Mouse (Mus musculus): ENCODE measurements at regions not wholly inside any gene's neighbourhood (a gene's known extent, or its start where the extent isn't known, plus 50 kb on each side); places are given as distances from the start of the nearest gene placed in this dataset.
"Not testable (repeated sequence)": the region's sequence is repeated elsewhere in the genome, so short reads cannot be mapped to it uniquely, and the experiment has no call there.

- H3K27ac ChIP-seq; H3K36me3 ChIP-seq; H3K9me3 ChIP-seq (replicated peaks); H3K27me3 ChIP-seq; H3K4me2 ChIP-seq; H3K4me3 ChIP-seq; H3K4me1 ChIP-seq (replicated peaks); H3K9ac ChIP-seq: not testable (repeated sequence)
- 48% methylated on average over 3 of the region's 3 CpGs for WGBS
- peak; percentile 92 for ATAC-seq (replicated peaks; ENCODE audit: insufficient number of reproducible peaks, insufficient read depth, low FRiP score, low read depth)
Measured at GRCm38 (mm10) chr16:3114473-3115335, 476.1 kb upstream of the Olfr161 start.

GRCm38 (mm10) chr16:3115336-3116112, 475.3 kb upstream of the Olfr161 start:
- peak; percentile 72; the same call in 1 of the 2 replicates for ATAC-seq (replicated peaks; ENCODE audit: insufficient number of reproducible peaks, insufficient read depth, low FRiP score, low read depth)
- not testable (repeated sequence) for H3K27me3 ChIP-seq; H3K27ac ChIP-seq; H3K4me2 ChIP-seq; H3K4me3 ChIP-seq; H3K4me1 ChIP-seq (replicated peaks); H3K36me3 ChIP-seq; H3K9me3 ChIP-seq (replicated peaks); H3K9ac ChIP-seq
- WGBS: 72% methylated on average over 8 of the region's 9 CpGs

- H3K4me1 ChIP-seq (replicated peaks); ATAC-seq (replicated peaks; ENCODE audit: insufficient number of reproducible peaks, insufficient read depth, low FRiP score, low read depth); H3K4me2 ChIP-seq: not testable (repeated sequence)
Measured at GRCm38 (mm10) chr16:3116113-3116511, 474.7 kb upstream of the Olfr161 start.

GRCm38 (mm10) chr16:3121216-3121615, 469.6 kb upstream of the Olfr161 start:
- not testable (repeated sequence) for H3K4me1 ChIP-seq (replicated peaks); H3K9ac ChIP-seq; H3K36me3 ChIP-seq; H3K9me3 ChIP-seq (replicated peaks); H3K4me3 ChIP-seq; ATAC-seq (replicated peaks; ENCODE audit: insufficient number of reproducible peaks, insufficient read depth, low FRiP score, low read depth); H3K27me3 ChIP-seq; H3K4me2 ChIP-seq; H3K27ac ChIP-seq

More at GRCm38 (mm10) chr16:3116113-3116511, 474.7 kb upstream of the Olfr161 start:
- WGBS: 57% methylated on average over 3 of the region's 3 CpGs
- H3K27me3 ChIP-seq; H3K27ac ChIP-seq; H3K4me3 ChIP-seq; H3K9ac ChIP-seq; H3K36me3 ChIP-seq; H3K9me3 ChIP-seq (replicated peaks): not testable (repeated sequence)

DNA sequence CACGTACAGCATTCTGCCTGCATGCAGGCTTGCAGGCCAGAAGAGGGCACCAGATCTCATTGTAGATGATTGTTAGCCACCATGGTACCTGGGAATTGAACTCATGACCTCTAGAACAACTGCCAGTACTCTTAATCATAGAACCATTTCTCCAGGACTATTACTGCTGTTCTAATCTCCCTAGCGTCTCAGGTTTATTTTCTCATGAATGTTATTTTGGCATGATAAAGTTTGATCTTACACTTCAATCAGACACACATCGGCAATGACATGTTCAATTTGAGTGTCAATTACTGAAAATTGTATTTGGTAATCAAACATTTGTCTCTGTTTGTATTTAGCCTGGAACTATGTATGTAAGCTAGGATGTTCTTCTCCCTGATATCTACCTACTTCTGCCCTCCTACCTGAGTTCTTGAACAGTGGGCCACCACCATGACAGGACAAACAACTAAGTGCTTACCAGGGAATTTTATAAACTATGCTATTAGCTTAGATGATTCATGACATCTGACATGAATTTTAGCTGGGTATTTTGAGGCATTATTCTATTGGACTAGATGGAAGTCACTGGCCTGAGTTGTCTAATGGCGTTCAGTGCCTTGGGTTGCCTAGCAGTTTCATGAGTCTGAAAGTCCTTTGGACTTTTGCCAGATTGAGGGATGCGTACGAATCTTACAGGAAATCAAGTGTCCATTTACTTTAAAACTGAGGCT, 468.5 kb upstream of the Olfr161 start:
- H3K4me1 ChIP-seq (replicated peaks); H3K9me3 ChIP-seq (replicated peaks); H3K36me3 ChIP-seq; H3K27ac ChIP-seq; H3K9ac ChIP-seq; H3K4me2 ChIP-seq; H3K4me3 ChIP-seq; H3K27me3 ChIP-seq: not testable (repeated sequence)
- 0 out of 2 replicates have a peak, but pooled peaks have one; percentile 3 for ATAC-seq (replicated peaks; ENCODE audit: insufficient number of reproducible peaks, insufficient read depth, low FRiP score, low read depth)
- WGBS: 50% methylated on average over 4 of the region's 6 CpGs

GRCm38 (mm10) chr16:3122861-3123477, 467.9 kb upstream of the Olfr161 start:
- 59% methylated on average over 8 of the region's 8 CpGs for WGBS
- H3K27ac ChIP-seq; H3K9me3 ChIP-seq (replicated peaks); H3K4me3 ChIP-seq; H3K4me1 ChIP-seq (replicated peaks); H3K4me2 ChIP-seq; H3K9ac ChIP-seq; H3K27me3 ChIP-seq; H3K36me3 ChIP-seq: not testable (repeated sequence)
- peak; percentile 45; the same call in 1 of the 2 replicates for ATAC-seq (replicated peaks; ENCODE audit: insufficient number of reproducible peaks, insufficient read depth, low FRiP score, low read depth)

GRCm38 (mm10) chr16:3127317-3127716, 463.5 kb upstream of the Olfr161 start:
- not testable (repeated sequence) for H3K9ac ChIP-seq; H3K36me3 ChIP-seq; H3K27me3 ChIP-seq; H3K4me2 ChIP-seq; H3K27ac ChIP-seq; H3K4me3 ChIP-seq; ATAC-seq (replicated peaks; ENCODE audit: insufficient number of reproducible peaks, insufficient read depth, low FRiP score, low read depth); H3K9me3 ChIP-seq (replicated peaks); H3K4me1 ChIP-seq (replicated peaks)
- WGBS: 46% methylated on average over 2 of the region's 2 CpGs
